Mouse (Mus musculus) hindbrain, embryonic 16.5 days (tissue): ENCODE results near the gene Sptbn4. TPM values are rescaled to one million over a fixed set of nuclear protein-coding genes. Genes with fewer than 3 reads are reported as not detected.
"Not testable (repeated sequence)": the region's sequence is repeated elsewhere in the genome, so short reads cannot be mapped to it uniquely, and the experiment has no call there.

Source experiments
- ATAC-seq: fragments of 200-750 bp; cut with Nextera tagmentation; 2 replicates; pipeline ENCODE4 v1.8.0; 2017; ENCODE audit warnings: moderate TSS enrichment, moderate library complexity
- H3K27ac ChIP-seq: fragments of 300-500 bp; sonication (generic); 2 replicates; pipeline ENCODE4 v1.5.1; 2014; ENCODE audit warnings: low read depth, mild to moderate bottlenecking, control low read depth, low read length, moderate library complexity
- H3K27me3 ChIP-seq: fragments of 300-500 bp; sonication (generic); replicated peaks from 2 replicates; pipeline ENCODE4 v1.6.1; 2014; ENCODE audit warnings: low read length; ENCODE audit not compliant: control insufficient read depth, insufficient read depth
- H3K36me3 ChIP-seq: fragments of 300-500 bp; sonication (generic); 2 replicates; pipeline ENCODE4 v1.6.1; 2014; ENCODE audit warnings: mild to moderate bottlenecking, low read length, moderate library complexity, mixed read lengths; ENCODE audit not compliant: control insufficient read depth, insufficient read depth
- H3K4me1 ChIP-seq: fragments of 300-500 bp; sonication (generic); 2 replicates; pipeline ENCODE4 v1.6.1; 2014; ENCODE audit warnings: low read depth, low read length; ENCODE audit not compliant: control insufficient read depth, insufficient read depth
- H3K4me2 ChIP-seq: fragments of 300-500 bp; sonication (generic); 2 replicates; pipeline ENCODE4 v1.6.1; 2014; ENCODE audit warnings: mild to moderate bottlenecking, low read length, control low read depth, moderate library complexity
- H3K4me3 ChIP-seq: fragments of 300-500 bp; sonication (generic); 2 replicates; pipeline ENCODE4 v1.5.1; 2014; ENCODE audit warnings: mild to moderate bottlenecking, low read length, control low read depth, moderate library complexity
- H3K9ac ChIP-seq: fragments of 300-500 bp; sonication (generic); 2 replicates; pipeline ENCODE4 v1.6.1; 2014; ENCODE audit warnings: low read depth, mild to moderate bottlenecking, control low read depth, low read length, moderate library complexity
- H3K9me3 ChIP-seq: fragments of 300-500 bp; sonication (generic); 2 replicates; pipeline ENCODE4 v1.6.1; 2014; ENCODE audit warnings: mild to moderate bottlenecking, low read length, moderate library complexity; ENCODE audit not compliant: control insufficient read depth
- WGBS: fragments of 180-500 bp; shearing (Covaris S2); extraction: QIAGEN DNeasy Blood & Tissue Kit; methylation state at CpG from one replicate; pipeline ENCODE4 v1.1.7; 2014; 5-methylcytosine and 5-hydroxymethylcytosine counted together
- polyA plus RNA-seq: library from polyadenylated mRNA; unstranded; fragments of >200 nt; fragmentation: Nextera tagmentation; extraction: Ambion mirVana; gene quantifications from 2 replicates; pipeline ENCODE4 v1.2.1, GENCODE M21; 2015

Sptbn4 gene
- polyA plus RNA-seq, result 3.1 and 3.7 TPM in 2 replicates

- WGBS, result 1% methylated on average over 50 of the region's 54 CpGs
- no peaks in the 10 kb centered on the region for H3K27me3 ChIP-seq
- no peaks in the 10 kb centered on the region for H3K36me3 ChIP-seq
- H3K27ac ChIP-seq, result peak within 1 kb of the TSS; percentile 81
- H3K9me3 ChIP-seq, result no peaks in the 10 kb centered on the region
- H3K4me3 ChIP-seq, result peak within 1 kb of the TSS; percentile 66
- peak within 1 kb of the TSS; percentile 82 for H3K9ac ChIP-seq
- H3K4me1 ChIP-seq, result peaks cover 9% of the 10 kb centered on the region
- peak within 1 kb of the TSS; percentile 96 for H3K4me2 ChIP-seq
- peak; percentile 95 for ATAC-seq
Observed at GRCm38 (mm10) chr7:27447419-27448286, at the start of gene Sptbn4, which contains the start of gene Blvrb. Sptbn4 (minus strand) TSS chr7:27447686. Blvrb (plus strand) TSS chr7:27447978.

GRCm38 (mm10) chr7:27494659-27495367 is 47.3 kb upstream of the Sptbn4 start:
- not testable (repeated sequence) for H3K4me3 ChIP-seq, H3K9me3 ChIP-seq, H3K4me1 ChIP-seq, H3K9ac ChIP-seq, ATAC-seq, H3K4me2 ChIP-seq, H3K27ac ChIP-seq, H3K36me3 ChIP-seq, H3K27me3 ChIP-seq
- 83% methylated on average over 9 of the region's 9 CpGs for WGBS

- no peak overlapping the region for H3K27ac ChIP-seq
- H3K9ac ChIP-seq, result no peak overlapping the region
- no peak for ATAC-seq
- 88% methylated on average over 5 of the region's 5 CpGs for whole genome bisulfite sequencing
- H3K9me3 ChIP-seq, result no peaks in the 10 kb centered on the region
- no peak overlapping the region for H3K4me2 ChIP-seq
- no peaks in the 10 kb centered on the region for H3K4me1 ChIP-seq
- H3K4me3 ChIP-seq, result no peak overlapping the region
- H3K36me3 ChIP-seq, result no peaks in the 10 kb centered on the region
- H3K27me3 ChIP-seq, result no peaks in the 10 kb centered on the region; the same call in 1 of the 2 replicates
Observed at GRCm38 (mm10) chr7:27493450-27493849, 46.0 kb upstream of the Sptbn4 start.

- Histone ChIP-seq H3K27me3 (no peaks in the 10 kb centered on the region; the same call in 1 of the 2 replicates), H3K9me3 (no peaks in the 10 kb centered on the region), H3K9ac (no peak overlapping the region), H3K36me3 (no peaks in the 10 kb centered on the region), H3K4me1 (peaks cover under 1% of the 10 kb centered on the region), H3K27ac (no peak overlapping the region), H3K4me3 (no peak overlapping the region), H3K4me2 (no peak overlapping the region)
- no peak for ATAC-seq
- WGBS, result 73% methylated on average over 3 of the region's 3 CpGs
Observed at GRCm38 (mm10) chr7:27493022-27493421, 45.5 kb upstream of the Sptbn4 start.

DNA sequence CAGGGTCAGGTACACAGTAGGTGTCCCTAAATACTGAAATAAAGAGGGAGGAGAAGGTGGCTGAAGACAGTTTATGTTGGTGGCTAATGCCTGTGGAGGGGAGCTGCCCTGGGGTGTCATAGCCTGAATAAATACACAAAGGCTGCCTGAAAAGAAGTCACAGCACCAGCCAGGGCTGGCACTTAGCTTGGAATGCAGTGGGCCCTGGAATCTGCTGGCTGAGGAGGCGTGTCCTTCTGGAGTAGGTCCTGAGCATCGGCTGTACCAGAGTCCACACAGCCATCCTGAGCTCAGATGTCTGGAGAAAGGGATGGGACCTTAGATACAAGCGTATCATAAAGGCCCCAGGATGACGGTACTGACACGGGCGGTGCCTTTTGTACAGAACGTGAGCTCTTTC is 44.4 kb upstream of the Sptbn4 start:
- peaks cover 3% of the 10 kb centered on the region for H3K4me1 ChIP-seq
- H3K4me2 ChIP-seq, result no peak overlapping the region
- no peaks in the 10 kb centered on the region; the same call in 1 of the 2 replicates for H3K27me3 ChIP-seq
- H3K4me3 ChIP-seq, result no peak overlapping the region
- no peak overlapping the region for H3K9ac ChIP-seq
- H3K9me3 ChIP-seq, result no peaks in the 10 kb centered on the region
- 77% methylated on average over 7 of the region's 7 CpGs for WGBS
- no peak for ATAC-seq
- H3K27ac ChIP-seq, result no peak overlapping the region
- H3K36me3 ChIP-seq, result no peaks in the 10 kb centered on the region

- H3K4me3 ChIP-seq, result peak overlapping the region; percentile 31
- WGBS, result 4% methylated on average over 30 of the region's 33 CpGs
- no peaks in the 10 kb centered on the region; the same call in 1 of the 2 replicates for H3K27me3 ChIP-seq
- peak overlapping the region; percentile 46 for H3K4me2 ChIP-seq
- no peaks in the 10 kb centered on the region for H3K9me3 ChIP-seq
- H3K36me3 ChIP-seq, result no peaks in the 10 kb centered on the region
- peaks cover 6% of the 10 kb centered on the region for H3K4me1 ChIP-seq
- H3K27ac ChIP-seq, result no peak overlapping the region; the same call in 1 of the 2 replicates
- peak; percentile 16; the same call in 1 of the 2 replicates for ATAC-seq
- H3K9ac ChIP-seq, result peak overlapping the region; percentile 52
Observed at GRCm38 (mm10) chr7:27490543-27491329, 43.2 kb upstream of the Sptbn4 start.

- H3K4me3 ChIP-seq, result peak overlapping the region; percentile 31
- ATAC-seq, result no peak
- no peak overlapping the region; the same call in 1 of the 2 replicates for H3K27ac ChIP-seq
- 39% methylated on average over 4 of the region's 4 CpGs for WGBS
- H3K4me1 ChIP-seq, result peaks cover 6% of the 10 kb centered on the region
- H3K27me3 ChIP-seq, result no peaks in the 10 kb centered on the region; the same call in 1 of the 2 replicates
- H3K36me3 ChIP-seq, result no peaks in the 10 kb centered on the region
- no peak overlapping the region for H3K9ac ChIP-seq
- H3K4me2 ChIP-seq, result peak overlapping the region; percentile 46
- H3K9me3 ChIP-seq, result no peaks in the 10 kb centered on the region
Observed at GRCm38 (mm10) chr7:27490227-27490542, 42.7 kb upstream of the Sptbn4 start.

GRCm38 (mm10) chr7:27489270-27489869 is 41.9 kb upstream of the Sptbn4 start:
- peaks cover 6% of the 10 kb centered on the region for H3K4me1 ChIP-seq
- no peak overlapping the region for H3K4me3 ChIP-seq
- ATAC-seq, result no peak
- H3K36me3 ChIP-seq, result no peaks in the 10 kb centered on the region
- H3K4me2 ChIP-seq, result no peak overlapping the region
- no peak overlapping the region for H3K9ac ChIP-seq
- H3K27me3 ChIP-seq, result no peaks in the 10 kb centered on the region; the same call in 1 of the 2 replicates
- H3K9me3 ChIP-seq, result no peaks in the 10 kb centered on the region
- H3K27ac ChIP-seq, result no peak overlapping the region
- 93% methylated on average over 24 of the region's 25 CpGs for WGBS
